Mouse (Mus musculus) forebrain, embryonic 12.5 days (tissue): ENCODE data around the gene Meis3. TPM values are rescaled to one million over a fixed set of nuclear protein-coding genes. Genes with fewer than 3 reads are reported as not detected.
A peak's percentile ranks its signal among the peaks of the same experiment; 100 is the strongest.

Experiments used
- ATAC-seq: fragments of 200-750 bp; cut with Nextera tagmentation; 2 replicates; pipeline ENCODE4 v1.8.0; 2017; ENCODE audit warnings: moderate TSS enrichment; ENCODE audit not compliant: low FRiP score
- H3K27ac ChIP-seq: fragments of 300-500 bp; sonication (generic); 2 replicates; pipeline ENCODE4 v1.5.1; 2016; ENCODE audit warnings: mild to moderate bottlenecking
- H3K27me3 ChIP-seq: fragments of 300-500 bp; sonication (generic); 2 replicates; pipeline ENCODE4 v1.6.1; 2016; ENCODE audit warnings: mild to moderate bottlenecking
- H3K36me3 ChIP-seq: fragments of 300-500 bp; sonication (generic); replicated peaks from 2 replicates; pipeline ENCODE4 v1.6.1; 2016; ENCODE audit warnings: mild to moderate bottlenecking
- H3K4me1 ChIP-seq: fragments of 300-500 bp; sonication (generic); 2 replicates; pipeline ENCODE4 v1.6.1; 2016
- H3K4me2 ChIP-seq: fragments of 300-500 bp; sonication (generic); 2 replicates; pipeline ENCODE4 v1.6.1; 2016; ENCODE audit warnings: mild to moderate bottlenecking, moderate library complexity
- H3K4me3 ChIP-seq: fragments of 300-500 bp; sonication (generic); replicated peaks from 2 replicates; pipeline ENCODE4 v1.5.1; 2016; ENCODE audit warnings: mild to moderate bottlenecking
- H3K9ac ChIP-seq: fragments of 300-500 bp; sonication (generic); 2 replicates; pipeline ENCODE4 v1.6.1; 2016; ENCODE audit warnings: mild to moderate bottlenecking
- H3K9me3 ChIP-seq: fragments of 300-500 bp; sonication (generic); 2 replicates; pipeline ENCODE4 v1.6.1; 2016
- WGBS: fragments of 180-500 bp; shearing (Covaris S2); methylation state at CpG from one replicate; pipeline ENCODE4 v1.1.7; 2016; 5-methylcytosine and 5-hydroxymethylcytosine counted together
- polyA plus RNA-seq: library from polyadenylated mRNA; unstranded; fragments of >200 nt; fragmentation: Nextera tagmentation; extraction: Ambion mirVana; gene quantifications from 2 replicates; pipeline ENCODE4 v1.2.1, GENCODE M21; 2016

The Meis3 gene
- polyA plus RNA-seq, 1 experiment from 2014 or later, result 94.9 TPM

- Histone ChIP-seq H3K27ac (no peak overlapping the region), H3K4me2 (no peak overlapping the region), H3K9me3 (no peaks in the 10 kb centered on the region), H3K4me3 (no peak overlapping the region), H3K36me3 (0 out of 2 replicates have a peak, but pooled peaks cover 6% of the 10 kb centered on the region), H3K4me1 (peaks cover 5% of the 10 kb centered on the region), H3K9ac (no peak overlapping the region), H3K27me3 (peaks cover 34% of the 10 kb centered on the region)
- ATAC-seq, result no peak
- 84% methylated on average over 6 of the region's 7 CpGs for WGBS
These were observed 12.9 kb upstream of the Meis3 start for GRCm38 (mm10) chr7:16162036-16162435.

DNA sequence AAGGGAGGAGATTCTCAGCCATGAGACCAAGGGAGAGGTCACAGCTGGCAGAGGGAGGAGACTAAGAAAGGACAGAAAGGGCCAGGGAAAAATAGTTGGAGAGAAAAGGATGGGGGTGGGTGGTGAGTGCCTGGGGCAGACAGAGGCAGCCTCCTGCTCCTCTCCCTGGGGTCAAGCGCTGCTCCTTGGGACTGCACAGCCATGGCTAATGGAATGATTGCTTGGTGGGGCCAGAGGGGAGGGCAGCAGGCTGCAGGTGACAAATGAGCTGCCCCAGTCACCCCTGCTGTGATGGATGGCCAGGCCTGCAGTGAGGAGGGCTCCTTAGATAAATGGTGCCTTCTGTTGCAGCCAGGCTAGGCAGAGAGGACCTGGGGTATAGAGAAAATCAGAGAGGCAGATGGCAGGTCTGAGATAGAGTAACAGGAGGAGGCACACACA is 2.7 kb upstream of the Meis3 start:
- Histone ChIP-seq H3K9ac (no peak overlapping the region), H3K36me3 (no peaks in the 10 kb centered on the region), H3K27ac (peak overlapping the region; percentile 69), H3K27me3 (no peaks in the 10 kb centered on the region; the same call in 1 of the 2 replicates), H3K4me1 (peaks cover 42% of the 10 kb centered on the region), H3K9me3 (0 out of 2 replicates have a peak, but pooled peaks cover 4% of the 10 kb centered on the region), H3K4me3 (no peak overlapping the region), H3K4me2 (no peak overlapping the region)
- ATAC-seq, result peak; percentile 14; the same call in 1 of the 2 replicates
- 8% methylated on average over 1 of the region's 1 CpGs for WGBS

- H3K9me3 ChIP-seq, result 0 out of 2 replicates have a peak, but pooled peaks cover 4% of the 10 kb centered on the region
- H3K27me3 ChIP-seq, result no peaks in the 10 kb centered on the region; the same call in 1 of the 2 replicates
- peaks cover 47% of the 10 kb centered on the region for H3K4me1 ChIP-seq
- H3K4me3 ChIP-seq, result no peak overlapping the region
- no peak for ATAC-seq
- H3K36me3 ChIP-seq, result peaks cover 3% of the 10 kb centered on the region; the same call in 1 of the 2 replicates
- peak overlapping the region; percentile 69 for H3K27ac ChIP-seq
- H3K9ac ChIP-seq, result no peak overlapping the region
- 63% methylated on average over 1 of the region's 1 CpGs for WGBS
- H3K4me2 ChIP-seq, result no peak overlapping the region
These were observed 2.2 kb upstream of the Meis3 start for GRCm38 (mm10) chr7:16172586-16173140.

DNA sequence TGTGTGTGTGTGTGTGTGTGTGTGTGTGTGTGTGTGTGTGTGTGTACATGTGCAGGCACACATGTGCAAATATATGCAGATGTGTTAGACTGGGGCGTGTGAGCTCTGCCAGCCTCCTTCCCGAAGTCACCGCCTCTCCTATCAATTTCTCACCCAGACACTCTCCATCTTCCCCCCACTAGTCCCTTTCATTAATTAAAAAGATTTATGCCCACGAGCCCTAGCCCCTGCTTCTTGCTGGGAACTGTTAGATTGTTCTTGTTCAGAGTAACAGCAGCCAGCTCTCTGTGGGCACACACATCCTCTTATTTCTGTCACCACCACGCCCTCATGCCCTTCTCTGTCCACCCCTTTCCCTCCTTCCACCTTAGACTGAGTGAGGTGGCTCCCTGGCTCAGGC is 1.7 kb upstream of the Meis3 start:
- Histone ChIP-seq H3K4me3 (no peak overlapping the region), H3K27me3 (no peaks in the 10 kb centered on the region; the same call in 1 of the 2 replicates), H3K9ac (no peak overlapping the region), H3K4me2 (no peak overlapping the region), H3K27ac (no peak overlapping the region), H3K9me3 (no peaks in the 10 kb centered on the region), H3K4me1 (peaks cover 49% of the 10 kb centered on the region), H3K36me3 (peaks cover 8% of the 10 kb centered on the region; the same call in 1 of the 2 replicates)
- WGBS, result 55% methylated on average over 5 of the region's 5 CpGs
- no peak for ATAC-seq

DNA sequence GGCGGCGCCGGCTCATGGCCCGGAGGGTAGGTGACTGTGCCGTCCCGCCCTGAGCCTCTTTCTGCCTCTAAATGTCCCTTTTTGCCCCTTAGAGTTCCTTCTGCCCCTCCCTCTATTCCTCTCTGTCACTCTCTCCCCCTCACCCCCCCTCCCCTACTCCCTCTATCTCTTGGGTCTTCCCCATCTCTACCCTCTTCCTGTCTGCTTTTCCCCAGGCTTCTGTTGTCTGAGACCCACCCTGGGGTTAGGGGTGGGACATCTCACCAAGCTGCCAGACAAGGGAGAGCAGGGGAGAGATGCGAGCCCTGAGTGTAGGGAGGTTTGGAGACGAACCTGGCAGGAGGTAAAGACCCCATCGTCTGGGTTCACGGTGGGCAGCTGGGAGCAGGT is 647 bp downstream of the Meis3 start:
- H3K9me3 ChIP-seq, result no peaks in the 10 kb centered on the region
- peak overlapping the region; percentile 74 for H3K4me2 ChIP-seq
- H3K27me3 ChIP-seq, result no peaks in the 10 kb centered on the region; the same call in 1 of the 2 replicates
- H3K36me3 ChIP-seq, result peaks cover 26% of the 10 kb centered on the region
- peak overlapping the region; percentile 81 for H3K9ac ChIP-seq
- H3K4me3 ChIP-seq, result peak overlapping the region; percentile 77
- H3K27ac ChIP-seq, result peak overlapping the region; percentile 79
- ATAC-seq, result no peak; the same call in 1 of the 2 replicates
- 1% methylated on average over 9 of the region's 10 CpGs for WGBS
- peaks cover 49% of the 10 kb centered on the region for H3K4me1 ChIP-seq

DNA sequence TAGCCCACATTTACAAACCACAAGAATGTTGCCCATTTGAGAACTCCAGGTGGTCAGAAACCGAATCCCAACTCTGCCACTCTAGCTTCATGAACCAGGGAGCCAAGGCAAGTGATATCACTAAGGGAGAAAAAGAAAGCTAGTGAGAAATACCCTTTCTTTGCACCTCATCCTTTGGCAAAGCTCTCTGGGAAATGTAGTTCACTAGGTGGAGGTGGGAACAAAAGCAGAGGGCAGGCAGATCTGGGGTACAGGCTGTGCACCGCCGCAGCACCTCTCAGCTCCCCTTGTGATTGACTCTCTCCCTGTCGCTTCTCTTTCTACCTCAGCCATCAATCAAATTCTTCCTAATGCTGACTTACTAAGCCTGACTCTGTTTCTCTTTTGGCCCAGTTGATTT is 3.2 kb downstream of the Meis3 start:
- peaks cover 36% of the 10 kb centered on the region for H3K36me3 ChIP-seq
- H3K27ac ChIP-seq, result no peak overlapping the region
- peaks cover 35% of the 10 kb centered on the region for H3K4me1 ChIP-seq
- no peak for ATAC-seq
- no peaks in the 10 kb centered on the region for H3K9me3 ChIP-seq
- no peak overlapping the region for H3K4me3 ChIP-seq
- H3K27me3 ChIP-seq, result no peaks in the 10 kb centered on the region; the same call in 1 of the 2 replicates
- 74% methylated on average over 4 of the region's 4 CpGs for WGBS
- H3K4me2 ChIP-seq, result no peak overlapping the region
- no peak overlapping the region for H3K9ac ChIP-seq

GRCm38 (mm10) chr7:16183663-16184062 is 8.8 kb downstream of the Meis3 start:
- Histone ChIP-seq H3K27ac (no peak overlapping the region), H3K9me3 (no peaks in the 10 kb centered on the region), H3K36me3 (peaks cover 49% of the 10 kb centered on the region), H3K4me3 (no peak overlapping the region), H3K27me3 (no peaks in the 10 kb centered on the region; the same call in 1 of the 2 replicates), H3K4me2 (no peak overlapping the region), H3K9ac (no peak overlapping the region), H3K4me1 (no peaks in the 10 kb centered on the region)
- ATAC-seq, result no peak
- 30% methylated on average over 8 of the region's 8 CpGs for WGBS

- no peaks in the 10 kb centered on the region for H3K4me1 ChIP-seq
- H3K27me3 ChIP-seq, result peaks cover 8% of the 10 kb centered on the region; the same call in 1 of the 2 replicates
- H3K9ac ChIP-seq, result no peak overlapping the region
- H3K36me3 ChIP-seq, result peaks cover 27% of the 10 kb centered on the region
- 84% methylated on average over 8 of the region's 8 CpGs for WGBS
- no peak for ATAC-seq
- H3K27ac ChIP-seq, result no peak overlapping the region
- no peak overlapping the region for H3K4me2 ChIP-seq
- no peak overlapping the region for H3K4me3 ChIP-seq
- no peaks in the 10 kb centered on the region for H3K9me3 ChIP-seq
These were observed 12.6 kb downstream of the Meis3 start for GRCm38 (mm10) chr7:16187494-16187893.

DNA sequence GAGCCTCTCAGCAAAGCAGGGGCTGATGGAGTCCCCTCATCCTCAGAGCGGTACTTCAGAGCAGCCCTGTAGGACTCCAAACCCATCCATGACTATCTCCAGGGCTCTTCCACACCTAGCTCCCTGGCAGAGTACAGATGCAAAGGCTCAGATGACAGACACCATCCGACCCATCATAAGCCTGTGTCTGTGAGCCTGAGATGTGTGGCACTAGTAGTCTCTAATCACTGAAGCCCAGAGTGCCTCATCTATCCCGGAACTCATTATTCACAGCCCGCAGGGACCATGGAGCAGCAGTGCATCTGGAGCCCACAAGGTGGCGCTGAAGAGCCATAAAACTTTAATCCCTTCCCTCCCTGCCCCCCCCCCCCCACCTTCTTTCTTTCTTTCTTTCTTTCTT is 17.4 kb downstream of the Meis3 start:
- ATAC-seq, result peak; percentile 45; the same call in 1 of the 2 replicates
- no peaks in the 10 kb centered on the region for H3K4me1 ChIP-seq
- 18% methylated on average over 5 of the region's 5 CpGs for WGBS
- H3K9me3 ChIP-seq, result no peaks in the 10 kb centered on the region
- no peak overlapping the region for H3K9ac ChIP-seq
- H3K36me3 ChIP-seq, result peaks cover 20% of the 10 kb centered on the region
- no peak overlapping the region for H3K4me2 ChIP-seq
- H3K27ac ChIP-seq, result no peak overlapping the region
- H3K4me3 ChIP-seq, result no peak overlapping the region
- H3K27me3 ChIP-seq, result peaks cover 8% of the 10 kb centered on the region; the same call in 1 of the 2 replicates

DNA sequence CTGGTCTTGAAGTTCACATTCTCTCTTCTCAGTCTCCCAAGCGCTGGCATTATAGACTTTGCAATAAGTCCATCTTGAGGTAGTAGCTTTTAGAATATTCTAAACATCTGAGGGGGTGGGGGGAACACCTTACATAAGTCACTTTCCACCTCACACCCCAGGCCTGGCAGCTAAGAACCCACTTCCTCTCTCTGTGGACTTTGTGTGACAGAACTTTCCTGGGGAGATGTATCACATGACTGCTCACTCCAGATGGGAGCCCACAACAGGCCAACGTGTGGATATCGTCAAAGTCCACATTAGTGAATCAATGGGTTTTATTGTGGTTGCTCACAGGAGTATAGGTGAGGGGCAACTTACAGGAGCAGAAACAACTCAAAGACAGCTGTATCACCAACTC is 18.8 kb downstream of the Meis3 start:
- Histone ChIP-seq H3K4me1 (no peaks in the 10 kb centered on the region), H3K27me3 (peaks cover 8% of the 10 kb centered on the region; the same call in 1 of the 2 replicates), H3K36me3 (peaks cover 33% of the 10 kb centered on the region), H3K27ac (no peak overlapping the region), H3K9ac (no peak overlapping the region), H3K9me3 (no peaks in the 10 kb centered on the region), H3K4me2 (no peak overlapping the region), H3K4me3 (no peak overlapping the region)
- 59% methylated on average over 3 of the region's 3 CpGs for WGBS
- ATAC-seq, result no peak

GRCm38 (mm10) chr7:16196616-16197015 is 21.7 kb downstream of the Meis3 start:
- Histone ChIP-seq H3K9me3 (no peaks in the 10 kb centered on the region), H3K36me3 (peaks cover 60% of the 10 kb centered on the region), H3K4me3 (no peak overlapping the region), H3K27ac (no peak overlapping the region), H3K27me3 (no peaks in the 10 kb centered on the region), H3K4me2 (no peak overlapping the region), H3K9ac (no peak overlapping the region), H3K4me1 (no peaks in the 10 kb centered on the region)
- ATAC-seq, result no peak
- WGBS, result 73% methylated on average over 5 of the region's 6 CpGs

DNA sequence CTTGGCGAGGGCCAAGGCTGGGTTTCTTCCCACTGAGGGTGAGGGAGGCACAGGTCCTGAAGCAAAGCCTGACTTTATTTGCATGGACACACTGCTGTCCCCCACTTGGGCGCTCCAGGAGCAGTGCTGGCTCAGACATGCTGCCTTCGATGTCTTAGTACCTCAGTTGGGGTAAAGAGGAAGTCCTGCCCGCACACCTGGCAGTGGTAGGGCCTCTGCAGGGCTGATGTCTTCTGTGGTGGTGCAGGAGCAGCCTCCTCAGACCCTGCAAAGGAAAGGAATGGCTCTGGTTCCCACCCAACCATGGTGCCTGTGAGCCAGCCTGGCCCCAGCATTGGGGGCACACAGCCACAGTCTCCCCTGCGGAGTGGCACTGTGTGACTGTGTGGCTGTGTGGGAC is 22.3 kb downstream of the Meis3 start:
- Histone ChIP-seq H3K4me1 (no peaks in the 10 kb centered on the region), H3K4me3 (no peak overlapping the region), H3K36me3 (peaks cover 65% of the 10 kb centered on the region), H3K27me3 (no peaks in the 10 kb centered on the region), H3K4me2 (no peak overlapping the region), H3K9ac (no peak overlapping the region), H3K27ac (0 out of 2 replicates have a peak overlapping the region, but pooled peaks have one; percentile 20), H3K9me3 (no peaks in the 10 kb centered on the region)
- WGBS, result 87% methylated on average over 5 of the region's 5 CpGs
- ATAC-seq, result no peak

DNA sequence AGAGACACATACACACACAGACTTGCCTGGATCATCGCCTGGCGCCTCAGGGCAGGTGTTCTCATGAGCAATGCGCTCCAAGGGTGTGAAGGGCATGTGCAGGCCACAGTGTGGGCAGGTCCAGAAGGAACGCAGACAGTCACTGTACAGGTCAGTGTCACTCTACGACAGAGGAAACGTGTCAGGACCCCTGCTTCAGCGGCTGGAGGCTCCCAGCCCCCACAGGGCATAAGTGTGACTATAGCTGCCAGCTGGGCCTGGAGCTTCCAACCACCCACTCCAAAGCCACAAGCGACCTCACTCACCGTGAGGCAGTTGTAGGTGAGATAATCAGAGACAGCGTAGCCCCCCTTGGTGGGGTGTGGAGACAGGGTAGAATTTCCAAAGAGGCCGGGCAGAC is 23.6 kb downstream of the Meis3 start:
- H3K4me1 ChIP-seq, result no peaks in the 10 kb centered on the region
- H3K27ac ChIP-seq, result no peak overlapping the region
- WGBS, result 90% methylated on average over 11 of the region's 11 CpGs
- no peak overlapping the region for H3K4me3 ChIP-seq
- H3K4me2 ChIP-seq, result no peak overlapping the region
- no peak for ATAC-seq
- no peak overlapping the region for H3K9ac ChIP-seq
- H3K36me3 ChIP-seq, result peaks cover 78% of the 10 kb centered on the region
- H3K27me3 ChIP-seq, result no peaks in the 10 kb centered on the region
- H3K9me3 ChIP-seq, result no peaks in the 10 kb centered on the region
